In the genomic region with DNA sequence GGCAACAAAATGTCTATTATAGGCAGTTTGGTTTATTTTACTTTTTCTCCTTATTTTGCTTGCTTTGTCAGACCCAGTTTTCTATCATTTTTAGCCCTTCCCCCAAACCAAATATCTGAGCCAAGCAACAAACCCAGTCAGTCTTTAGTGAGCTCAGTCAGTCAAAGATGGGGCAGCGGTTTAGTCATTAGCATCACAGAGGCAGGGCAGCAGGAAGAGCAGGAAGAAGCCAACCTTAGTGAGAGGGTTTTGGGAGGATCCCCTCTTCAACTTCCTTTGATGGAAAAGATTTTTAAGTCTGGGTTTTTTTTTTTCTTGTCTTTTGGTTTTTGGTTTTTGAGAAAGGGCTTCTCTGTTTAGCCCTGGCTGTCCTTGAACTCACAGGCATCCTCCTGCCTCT, we compare ENCODE assay signal across 20 mouse cellular contexts. TPM values are rescaled to one million over a fixed set of nuclear protein-coding genes. Genes with fewer than 3 reads are reported as not detected.
"Had no signal": no experiment of that assay in that cellular context is flagged by ENCODE, and none has a peak within 500 bp of the region (broad histone marks: within the 10 kb centered on the region; RNA-seq: fewer than 3 reads in every experiment).

No protein-coding gene starts in this region.

- H3K9me3 ChIP-seq: midbrain, embryonic 10.5 days; midbrain, embryonic 12.5 days; neural tube, embryonic 13.5 days; neural tube, embryonic 15.5 days had no signal

- H3K4me3 ChIP-seq: midbrain, embryonic 10.5 days; midbrain, embryonic 12.5 days; myocyte; neural tube, embryonic 13.5 days; neural tube, embryonic 15.5 days had no signal

- H3K9ac ChIP-seq: lung, embryonic 14.5 days; midbrain, embryonic 12.5 days; neural tube, embryonic 13.5 days; neural tube, embryonic 15.5 days had no signal

- DNase-seq: lung, embryonic 14.5 days; lung, postnatal 10 days; lung, postnatal 4 days; midbrain, embryonic 14.5 days; retina, postnatal 1 day; right cerebral cortex, adult 18-20 months; right cerebral cortex, postnatal 25 days; right cerebral cortex, postnatal 4 days; spleen, adult 18-20 months; thymus, adult 18-20 months; thymus, postnatal 14 days; thymus, postnatal 36 days had no signal

- ATAC-seq: midbrain, embryonic 16.5 days had no signal

- H3K36me3 ChIP-seq: midbrain, embryonic 10.5 days; midbrain, embryonic 12.5 days; neural tube, embryonic 13.5 days; neural tube, embryonic 15.5 days had no signal

- H3K4me2 ChIP-seq: lung, embryonic 14.5 days; midbrain, embryonic 12.5 days; neural tube, embryonic 13.5 days; neural tube, embryonic 15.5 days had no signal

RNA-seq across cellular contexts. Expression of a gene that starts 10.8 kb away (rescaled TPM):
- total RNA-seq: megakaryocyte, adult 5-6 weeks; megakaryocyte-erythroid progenitor cell, adult 5-6 weeks had no signal
- polyA plus RNA-seq: myocyte had no signal

RNA-seq across cellular contexts. Expression of a gene that starts 25.9 kb away (rescaled TPM):
- total RNA-seq: megakaryocyte, adult 5-6 weeks; megakaryocyte-erythroid progenitor cell, adult 5-6 weeks had no signal
- polyA plus RNA-seq: myocyte had no signal
